Mouse (Mus musculus) right cerebral cortex, postnatal 25 days (tissue): ENCODE results near the gene Lsm7.

Experiments used
- DNase-seq: peaks from one replicate; pipeline ENCODE4 v3.0.0; 2022

Gene Lsm7

GRCm38 (mm10) chr10:80810084-80810483, 44.9 kb downstream of the Lsm7 start:
- DNase-seq, result no peak

- DNase-seq, result no peak
Measured at GRCm38 (mm10) chr10:80808985-80809632, 45.9 kb downstream of the Lsm7 start.

GRCm38 (mm10) chr10:80808099-80808984, 46.7 kb downstream of the Lsm7 start:
- no peak for DNase-seq

GRCm38 (mm10) chr10:80807057-80807627, 47.9 kb downstream of the Lsm7 start:
- DNase-seq, result peak; percentile 89

- no peak for DNase-seq
Measured at GRCm38 (mm10) chr10:80806341-80807056, 48.5 kb downstream of the Lsm7 start.

GRCm38 (mm10) chr10:80805925-80806324, 49.1 kb downstream of the Lsm7 start:
- DNase-seq, result peak; percentile 76

- no peak for DNase-seq
Measured at GRCm38 (mm10) chr10:80805322-80805721, 49.7 kb downstream of the Lsm7 start.

GRCm38 (mm10) chr10:80804916-80805315, 50.1 kb downstream of the Lsm7 start, which contains the start of gene Amh:
TSS of gene Amh (plus strand) at chr10:80805243.
- no peak for DNase-seq

- DNase-seq, result no peak
Measured at GRCm38 (mm10) chr10:80804340-80804739, 50.7 kb downstream of the Lsm7 start.

- no peak for DNase-seq
Measured at GRCm38 (mm10) chr10:80802996-80803395, 52.0 kb downstream of the Lsm7 start.
